Comparison of ENCODE assay signal across 18 mouse cellular contexts in genomic region chr1:131754212-131754829, GRCm38 (mm10). TPM values are rescaled to one million over a fixed set of nuclear protein-coding genes. Genes with fewer than 3 reads are reported as not detected.
A peak's percentile ranks its signal among the peaks of the same experiment; 100 is the strongest.
DNase-seq lines count a peak whose midpoint lies in the region; ATAC-seq and TF ChIP-seq lines count a peak whose summit lies in the region.
"Had no signal": no experiment of that assay in that cellular context is flagged by ENCODE, and none has a peak within 500 bp of the region (broad histone marks: within the 10 kb centered on the region; RNA-seq: fewer than 3 reads in every experiment).

No protein-coding gene starts in this region.

- peaks cover 9% of the 10 kb centered on the region for H3K27me3 ChIP-seq in heart, embryonic 12.5 days (replicated peaks)
- H3K27me3 ChIP-seq in lung, embryonic 15.5 days: no peaks in the 10 kb centered on the region
- H3K27me3 ChIP-seq in myocyte (ENCODE audit: control insufficient read depth, insufficient read depth, insufficient read length): no peaks in the 10 kb centered on the region
- H3K27me3 ChIP-seq: hindbrain, embryonic 15.5 days had no signal

- no peak for TF ChIP-seq CTCF in bone marrow, adult 2 months (IDR thresholded peaks at IDR 0.05; ENCODE audit: control insufficient read depth, insufficient read depth, low read length)

- H3K27ac ChIP-seq in heart, embryonic 12.5 days (ENCODE audit: poor library complexity, severe bottlenecking): peak overlapping the region; percentile 26; the same call in 1 of the 2 replicates
- H3K27ac ChIP-seq in lung, embryonic 15.5 days: peak overlapping the region; percentile 36; the same call in 1 of the 2 replicates
- 0 out of 2 replicates have a peak overlapping the region, but pooled peaks have one; percentile 22 for H3K27ac ChIP-seq in bone marrow, adult 2 months (ENCODE audit: control insufficient read depth, insufficient read depth, low read depth, low read length, poor library complexity)
- H3K27ac ChIP-seq: hindbrain, embryonic 15.5 days; layer of hippocampus, adult 2 months; left cerebral cortex, adult 2 months; liver, embryonic 15.5 days had no signal

- H3K4me3 ChIP-seq in heart, embryonic 12.5 days: no peak overlapping the region
- H3K4me3 ChIP-seq in lung, embryonic 15.5 days: no peak overlapping the region
- no peak overlapping the region for H3K4me3 ChIP-seq in bone marrow, adult 2 months (replicated peaks; ENCODE audit: control insufficient read depth, low read depth, low read length)
- H3K4me3 ChIP-seq in myocyte: no peak overlapping the region
- H3K4me3 ChIP-seq: erythroblast, embryonic 14.5 days; hindbrain, embryonic 15.5 days; layer of hippocampus, adult 2 months; left cerebral cortex, adult 2 months; liver, embryonic 15.5 days had no signal

- no peak for ATAC-seq in heart, embryonic 12.5 days (ENCODE audit: insufficient number of reproducible peaks, low FRiP score)
- no peak for ATAC-seq in lung, embryonic 15.5 days (ENCODE audit: borderline replicate concordance, extremely low read depth, low FRiP score, low TSS enrichment)
- ATAC-seq: forebrain, embryonic 14.5 days had no signal

- H3ac ChIP-seq in myocyte (ENCODE audit: control insufficient read depth, insufficient read length): no peak overlapping the region

- H3K79me2 ChIP-seq in myocyte (ENCODE audit: control insufficient read depth, insufficient read depth): no peaks in the 10 kb centered on the region

- DNase-seq in heart, postnatal 4 days: no peak
- DNase-seq in lung, postnatal 10 days: no peak
- no peak for DNase-seq in ovary, postnatal 10 days (ENCODE audit: low spot score)
- DNase-seq: cerebellum, adult 11 months; midbrain, embryonic 14.5 days; thymus, adult 2 months had no signal

- TF ChIP-seq POLR2A in bone marrow, adult 2 months (IDR thresholded peaks at IDR 0.05; ENCODE audit: borderline replicate concordance, control insufficient read depth, low read depth, low read length): no peak
- no peak for TF ChIP-seq POLR2A in myocyte (IDR thresholded peaks at IDR 0.05; ENCODE audit: insufficient read length, low read depth)

- peaks cover 37% of the 10 kb centered on the region for H3K4me1 ChIP-seq in heart, embryonic 12.5 days (replicated peaks)
- peaks cover 26% of the 10 kb centered on the region for H3K4me1 ChIP-seq in lung, embryonic 15.5 days
- H3K4me1 ChIP-seq in bone marrow, adult 2 months (ENCODE audit: control insufficient read depth, insufficient read depth, low read length): peaks cover 9% of the 10 kb centered on the region

- no peak overlapping the region for H3K9ac ChIP-seq in heart, embryonic 12.5 days
- H3K9ac ChIP-seq in lung, embryonic 15.5 days: no peak overlapping the region
- H3K9ac ChIP-seq: hindbrain, embryonic 15.5 days; liver, embryonic 15.5 days had no signal

- H3K4me2 ChIP-seq in heart, embryonic 12.5 days: no peak overlapping the region
- no peak overlapping the region for H3K4me2 ChIP-seq in lung, embryonic 15.5 days
- peak overlapping the region; percentile 16 for H3K4me2 ChIP-seq in myocyte (ENCODE audit: low read depth)
- H3K4me2 ChIP-seq: hindbrain, embryonic 15.5 days; liver, embryonic 15.5 days had no signal

- no peaks in the 10 kb centered on the region for H3K9me3 ChIP-seq in heart, embryonic 12.5 days (replicated peaks)
- H3K9me3 ChIP-seq in lung, embryonic 15.5 days: no peaks in the 10 kb centered on the region
- H3K9me3 ChIP-seq: hindbrain, embryonic 15.5 days; liver, embryonic 15.5 days had no signal

- H3K36me3 ChIP-seq in heart, embryonic 12.5 days: no peaks in the 10 kb centered on the region
- no peaks in the 10 kb centered on the region for H3K36me3 ChIP-seq in lung, embryonic 15.5 days
- H3K36me3 ChIP-seq in myocyte (ENCODE audit: control insufficient read depth, insufficient read depth): no peaks in the 10 kb centered on the region
- H3K36me3 ChIP-seq: hindbrain, embryonic 15.5 days; liver, embryonic 15.5 days had no signal

- WGBS in heart, embryonic 12.5 days: 23% methylated on average over 3 of the region's 3 CpGs
- 40% methylated on average over 3 of the region's 3 CpGs for WGBS in lung, embryonic 15.5 days
- 4% methylated on average over 3 of the region's 3 CpGs for WGBS in bone marrow, adult 2 months

TF ChIP-seq in myocyte, 11 proteins besides CTCF, POLR2A, EP300 and RAD21:
- TF ChIP-seq TCF3 (IDR thresholded peaks at IDR 0.05; ENCODE audit: insufficient read length, low read depth): no peak
- no peak for TF ChIP-seq MYOG (IDR thresholded peaks at IDR 0.05; ENCODE audit: control insufficient read depth in 1 of 3, insufficient read depth in 1 of 3, insufficient read length in 2 of 3, low read depth in 2 of 3)
- no peak for TF ChIP-seq SRF (IDR thresholded peaks at IDR 0.05; ENCODE audit: control insufficient read depth, insufficient read length, low read depth)
- TF ChIP-seq MAX (IDR thresholded peaks at IDR 0.05; ENCODE audit: low read depth): no peak
- no peak for TF ChIP-seq CEBPB (IDR thresholded peaks at IDR 0.05; ENCODE audit: insufficient read depth, poor library complexity, severe bottlenecking)
- no peak for TF ChIP-seq USF1 (IDR thresholded peaks at IDR 0.05; ENCODE audit: low read depth)
- TF ChIP-seq TCF12 (IDR thresholded peaks at IDR 0.05; ENCODE audit: insufficient read depth, poor library complexity, severe bottlenecking): no peak
- TF ChIP-seq E2F4 (IDR thresholded peaks at IDR 0.05; ENCODE audit: insufficient read depth): no peak
- TF ChIP-seq POLR2AphosphoS2 (IDR thresholded peaks at IDR 0.05; ENCODE audit: insufficient read length, low read depth): no peak
- TF ChIP-seq REST (IDR thresholded peaks at IDR 0.05; ENCODE audit: insufficient read depth, insufficient read length): no peak
- TF ChIP-seq MYOD1 (IDR thresholded peaks at IDR 0.05; ENCODE audit: control insufficient read depth in 1 of 3, insufficient read length in 2 of 3, low read depth in 2 of 3): no peak

RNA-seq across cellular contexts. Expression of gene Slc26a9, which starts 10.5 kb away (rescaled TPM):
- polyA plus RNA-seq in heart, embryonic 12.5 days (2016; fragmentation: Nextera tagmentation; extraction: Ambion mirVana): 0.04 and 0.05 TPM in 2 replicates
- under 1 TPM in 1 of 2 experiments, not detected in 1; 0.07 TPM for total RNA-seq in heart, postnatal 4 days (2021)
- polyA plus RNA-seq in lung, embryonic 15.5 days (2015; fragmentation: Nextera tagmentation; extraction: Ambion mirVana): 4.2 and 5.3 TPM in 2 replicates
- polyA plus RNA-seq in bone marrow, adult 2 months (2011; ENCODE audit: insufficient read depth, insufficient read length, low replicate concordance, missing spikeins): 4.0 TPM in 1 of 2 replicates, not detected in the other
- not detected for polyA plus RNA-seq in myocyte (2012; fragmentation: generic; extraction: Trizol)
- polyA plus RNA-seq: erythroblast, embryonic 14.5 days; limb, embryonic 11.5 days; liver, embryonic 15.5 days; small intestine, adult 2 months had no signal

RNA-seq across cellular contexts. Expression of gene Pm20d1, which starts 42.9 kb away (rescaled TPM):
- 1.3 and 1.7 TPM in 2 replicates for polyA plus RNA-seq in heart, embryonic 12.5 days (2016; fragmentation: Nextera tagmentation; extraction: Ambion mirVana)
- 1 to 10 TPM; 2.2 to 3.4 TPM for total RNA-seq in heart, postnatal 4 days (2021)
- 0.30 and 0.77 TPM in 2 replicates for polyA plus RNA-seq in lung, embryonic 15.5 days (2015; fragmentation: Nextera tagmentation; extraction: Ambion mirVana)
- 0.35 TPM in 1 of 2 replicates, not detected in the other for polyA plus RNA-seq in bone marrow, adult 2 months (2011; ENCODE audit: insufficient read depth, insufficient read length, low replicate concordance, missing spikeins)
- 0.01 TPM for polyA plus RNA-seq in myocyte (2012; fragmentation: generic; extraction: Trizol)
- polyA plus RNA-seq: erythroblast, embryonic 14.5 days had no signal
